Mouse (Mus musculus) liver, embryonic 12.5 days (tissue): Measurements from ENCODE around the gene Pef1. TPM values are rescaled to one million over a fixed set of nuclear protein-coding genes. Genes with fewer than 3 reads are reported as not detected.

ENCODE experiments used
- ATAC-seq: fragments of 200-750 bp; cut with Nextera tagmentation; 2 replicates; pipeline ENCODE4 v1.8.0; 2017; ENCODE audit warnings: moderate number of reproducible peaks, mild to moderate bottlenecking, moderate library complexity
- H3K27ac ChIP-seq: fragments of 300-500 bp; sonication (generic); 2 replicates; pipeline ENCODE4 v1.5.1; 2016; ENCODE audit warnings: mild to moderate bottlenecking
- H3K27me3 ChIP-seq: fragments of 300-500 bp; sonication (generic); replicated peaks from 2 replicates; pipeline ENCODE4 v1.6.1; 2016; ENCODE audit warnings: mild to moderate bottlenecking, moderate library complexity
- H3K36me3 ChIP-seq: fragments of 300-500 bp; sonication (generic); 2 replicates; pipeline ENCODE4 v1.6.1; 2016; ENCODE audit warnings: mild to moderate bottlenecking, moderate library complexity
- H3K4me1 ChIP-seq: fragments of 300-500 bp; sonication (generic); 2 replicates; pipeline ENCODE4 v1.6.1; 2016
- H3K4me2 ChIP-seq: fragments of 300-500 bp; sonication (generic); 2 replicates; pipeline ENCODE4 v1.6.1; 2016; ENCODE audit warnings: mild to moderate bottlenecking, moderate library complexity
- H3K4me3 ChIP-seq: fragments of 300-500 bp; sonication (generic); 2 replicates; pipeline ENCODE4 v1.5.1; 2016; ENCODE audit warnings: mild to moderate bottlenecking, moderate library complexity
- H3K9ac ChIP-seq: fragments of 300-500 bp; sonication (generic); 2 replicates; pipeline ENCODE4 v1.6.1; 2016; ENCODE audit warnings: mild to moderate bottlenecking, moderate library complexity
- H3K9me3 ChIP-seq: fragments of 300-500 bp; sonication (generic); replicated peaks from 2 replicates; pipeline ENCODE4 v1.6.1; 2016; ENCODE audit warnings: mild to moderate bottlenecking, moderate library complexity
- WGBS: fragments of 180-500 bp; shearing (Covaris S2); methylation state at CpG from one replicate; pipeline ENCODE4 v1.1.7; 2016; ENCODE audit not compliant: insufficient replicate concordance; 5-methylcytosine and 5-hydroxymethylcytosine counted together
- polyA plus RNA-seq: library from polyadenylated mRNA; unstranded; fragments of >200 nt; fragmentation: Nextera tagmentation; extraction: Ambion mirVana; gene quantifications from 2 replicates; pipeline ENCODE4 v1.2.1, GENCODE M21; 2016

The Pef1 gene
- polyA plus RNA-seq, 1 experiment from 2014 or later, result 42.5 TPM

DNA sequence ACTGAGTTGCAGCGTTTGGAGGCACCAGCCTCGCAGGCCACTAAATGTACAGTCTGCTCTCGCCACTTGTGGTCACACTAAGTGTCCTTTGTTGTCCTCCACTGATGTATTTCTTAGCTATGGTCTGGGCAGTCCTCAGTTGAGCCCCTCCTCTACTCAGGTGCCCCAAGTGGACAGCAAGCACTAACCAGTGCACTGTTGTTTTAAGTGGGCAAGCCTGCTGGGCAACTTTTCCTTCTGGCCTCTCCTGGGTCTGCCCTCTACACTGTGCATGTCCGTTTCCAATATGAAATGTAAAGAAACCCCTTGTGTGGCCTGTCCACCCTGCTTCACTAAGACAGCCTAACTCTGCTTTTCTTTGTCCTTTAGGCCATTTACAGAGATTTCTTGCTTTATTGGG, 21.8 kb downstream of the Pef1 start:
- H3K36me3 ChIP-seq, result peaks cover 78% of the 10 kb centered on the region
- no peaks in the 10 kb centered on the region for H3K9me3 ChIP-seq
- WGBS, result 90% methylated on average over 4 of the region's 4 CpGs
- no peak overlapping the region for H3K9ac ChIP-seq
- no peak overlapping the region for H3K4me2 ChIP-seq
- H3K4me1 ChIP-seq, result peaks cover 14% of the 10 kb centered on the region
- H3K4me3 ChIP-seq, result no peak overlapping the region
- H3K27me3 ChIP-seq, result no peaks in the 10 kb centered on the region
- H3K27ac ChIP-seq, result no peak overlapping the region
- no peak for ATAC-seq

DNA sequence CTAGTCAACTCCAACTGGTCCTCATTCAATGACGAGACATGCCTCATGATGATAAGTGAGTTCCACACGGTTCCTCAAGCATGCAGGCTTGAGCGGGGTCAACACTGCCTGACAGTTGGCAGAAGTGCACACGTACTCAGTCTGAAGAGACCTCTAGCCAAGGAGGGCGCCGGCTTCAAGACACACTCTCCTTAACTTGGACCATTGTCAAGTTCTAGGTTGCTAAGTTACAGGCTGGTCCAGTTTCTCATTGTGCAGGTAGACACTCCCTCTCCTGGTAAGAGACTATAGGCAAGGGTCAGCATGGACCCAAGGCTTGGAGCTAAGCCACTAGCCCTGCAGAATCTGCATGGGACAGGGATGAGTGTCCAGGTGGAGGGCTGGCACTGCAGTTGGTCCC, 22.8 kb downstream of the Pef1 start:
- no peaks in the 10 kb centered on the region for H3K9me3 ChIP-seq
- no peak overlapping the region for H3K4me3 ChIP-seq
- H3K27me3 ChIP-seq, result no peaks in the 10 kb centered on the region
- H3K27ac ChIP-seq, result no peak overlapping the region
- peaks cover 14% of the 10 kb centered on the region for H3K4me1 ChIP-seq
- no peak overlapping the region for H3K4me2 ChIP-seq
- ATAC-seq, result no peak
- WGBS, result 82% methylated on average over 6 of the region's 6 CpGs
- H3K9ac ChIP-seq, result no peak overlapping the region
- H3K36me3 ChIP-seq, result peaks cover 78% of the 10 kb centered on the region

DNA sequence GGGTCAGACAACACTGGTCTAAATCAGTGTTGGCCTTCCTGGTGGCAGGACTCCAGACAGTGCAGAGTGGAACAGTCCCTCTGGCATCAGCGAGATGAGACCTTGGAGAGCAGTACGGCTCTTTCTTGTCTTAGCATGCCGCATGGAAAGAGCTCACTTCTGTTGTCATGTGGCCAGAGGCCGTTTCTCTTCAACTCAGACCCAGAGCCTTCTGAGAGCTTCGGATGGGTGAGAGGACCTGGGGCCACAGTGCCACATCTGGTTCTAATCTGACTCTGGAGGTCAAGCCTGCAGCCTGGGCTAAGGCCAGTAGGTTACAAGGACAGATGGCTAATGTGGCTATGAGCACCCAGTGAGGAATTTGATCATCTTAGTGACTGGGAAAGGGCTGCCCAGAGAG, 23.6 kb downstream of the Pef1 start:
- H3K9me3 ChIP-seq, result no peaks in the 10 kb centered on the region
- H3K4me3 ChIP-seq, result no peak overlapping the region
- peaks cover under 1% of the 10 kb centered on the region; the same call in 1 of the 2 replicates for H3K27me3 ChIP-seq
- 81% methylated on average over 5 of the region's 5 CpGs for WGBS
- H3K27ac ChIP-seq, result no peak overlapping the region
- H3K9ac ChIP-seq, result no peak overlapping the region
- peaks cover 14% of the 10 kb centered on the region for H3K4me1 ChIP-seq
- H3K36me3 ChIP-seq, result peaks cover 72% of the 10 kb centered on the region
- H3K4me2 ChIP-seq, result no peak overlapping the region
- ATAC-seq, result no peak

DNA sequence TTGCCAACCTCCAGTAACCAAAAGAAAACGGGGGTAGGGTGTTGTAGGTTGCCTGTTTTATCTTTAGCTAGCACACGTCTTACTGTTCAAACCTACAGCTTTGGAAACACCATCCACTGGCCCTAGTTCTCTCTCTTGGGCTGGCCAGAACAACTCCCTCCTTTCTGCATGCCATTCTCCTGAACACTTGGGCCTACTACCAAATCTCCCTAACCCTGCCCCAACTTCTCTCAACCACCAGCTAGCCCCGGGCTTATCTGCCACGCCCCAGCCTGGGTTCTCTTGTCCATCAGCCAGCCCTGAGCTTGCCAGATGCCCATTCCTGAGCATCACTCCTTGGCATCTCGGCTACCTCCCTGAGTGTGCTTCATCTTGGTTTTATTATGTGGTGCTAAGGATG, 26.5 kb downstream of the Pef1 start:
- WGBS, result 37% methylated on average over 5 of the region's 5 CpGs

DNA sequence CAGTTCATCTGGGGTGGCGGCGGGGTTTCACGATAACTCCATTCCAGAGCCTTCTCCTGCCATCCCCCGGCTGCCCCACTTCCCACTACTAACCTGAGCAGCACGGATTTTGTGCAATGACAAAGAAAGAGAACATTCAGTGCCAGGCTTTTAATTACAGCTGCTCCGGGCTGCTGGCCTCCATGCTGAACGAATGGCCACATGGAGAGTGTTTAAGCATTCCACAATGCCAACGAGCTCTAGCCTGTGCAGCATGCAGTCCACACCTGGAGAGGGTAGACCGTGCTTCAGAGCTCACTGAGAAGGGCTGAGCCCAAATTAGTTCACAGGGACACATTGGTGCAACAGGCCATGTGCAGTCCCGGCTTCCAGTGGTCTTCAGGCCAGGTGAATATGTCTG, 27.7 kb downstream of the Pef1 start:
- H3K9ac ChIP-seq, result no peak overlapping the region
- no peak overlapping the region for H3K4me2 ChIP-seq
- H3K36me3 ChIP-seq, result peaks cover 32% of the 10 kb centered on the region
- ATAC-seq, result no peak
- H3K4me1 ChIP-seq, result peaks cover 14% of the 10 kb centered on the region
- peaks cover 11% of the 10 kb centered on the region for H3K27me3 ChIP-seq
- H3K27ac ChIP-seq, result no peak overlapping the region
- H3K4me3 ChIP-seq, result no peak overlapping the region
- H3K9me3 ChIP-seq, result no peaks in the 10 kb centered on the region
- WGBS, result 74% methylated on average over 10 of the region's 10 CpGs

More for the DNA sequence above, 26.5 kb downstream of the Pef1 start:
- Histone ChIP-seq H3K4me1 (peaks cover 14% of the 10 kb centered on the region), H3K9me3 (no peaks in the 10 kb centered on the region), H3K27ac (no peak overlapping the region), H3K27me3 (peaks cover 9% of the 10 kb centered on the region), H3K4me2 (no peak overlapping the region; the same call in 1 of the 2 replicates), H3K4me3 (no peak overlapping the region), H3K36me3 (peaks cover 43% of the 10 kb centered on the region), H3K9ac (no peak overlapping the region)
- 0 out of 2 replicates have a peak, but pooled peaks have one; percentile 28 for ATAC-seq

DNA sequence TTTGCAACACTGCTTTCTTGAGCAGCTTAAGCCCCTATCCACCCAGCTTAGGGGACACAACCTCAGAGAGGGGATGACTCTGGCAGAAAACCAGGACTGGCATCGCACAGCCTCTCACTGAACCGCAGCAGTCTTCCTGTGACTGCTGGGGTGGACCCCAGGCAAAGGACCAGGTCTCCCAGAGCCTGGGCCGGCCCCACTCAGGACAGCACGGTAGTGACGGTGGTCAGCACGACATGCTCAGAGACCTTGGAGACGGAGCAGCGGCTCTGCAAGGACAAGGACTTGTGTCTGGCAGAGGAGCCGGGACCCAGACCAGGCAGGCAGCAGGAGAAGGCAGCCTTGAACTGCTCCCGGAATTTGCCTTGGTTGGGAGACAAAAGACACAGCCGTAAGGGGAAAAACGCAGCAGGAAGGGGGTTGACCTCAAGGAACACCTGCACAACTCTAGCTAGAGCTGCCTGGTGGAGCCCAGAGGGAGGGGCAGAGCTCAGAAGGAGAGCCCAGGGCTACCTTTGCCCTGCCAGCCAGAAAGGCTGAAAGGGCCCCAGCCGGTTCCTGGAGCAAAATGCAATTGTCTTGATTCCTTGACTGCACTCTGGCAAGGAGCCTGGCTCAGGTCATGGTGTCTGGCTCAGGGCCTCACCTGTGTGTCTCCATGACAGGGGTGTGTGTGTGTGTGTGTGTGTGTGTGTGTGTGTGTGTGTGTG, 28.4 kb downstream of the Pef1 start:
- 63% methylated on average over 13 of the region's 13 CpGs for WGBS
- no peak overlapping the region for H3K27ac ChIP-seq
- H3K9ac ChIP-seq, result no peak overlapping the region
- H3K9me3 ChIP-seq, result no peaks in the 10 kb centered on the region
- H3K4me3 ChIP-seq, result no peak overlapping the region
- ATAC-seq, result no peak
- H3K4me2 ChIP-seq, result no peak overlapping the region
- H3K36me3 ChIP-seq, result peaks cover 24% of the 10 kb centered on the region
- H3K27me3 ChIP-seq, result peaks cover 16% of the 10 kb centered on the region
- H3K4me1 ChIP-seq, result peaks cover 14% of the 10 kb centered on the region

DNA sequence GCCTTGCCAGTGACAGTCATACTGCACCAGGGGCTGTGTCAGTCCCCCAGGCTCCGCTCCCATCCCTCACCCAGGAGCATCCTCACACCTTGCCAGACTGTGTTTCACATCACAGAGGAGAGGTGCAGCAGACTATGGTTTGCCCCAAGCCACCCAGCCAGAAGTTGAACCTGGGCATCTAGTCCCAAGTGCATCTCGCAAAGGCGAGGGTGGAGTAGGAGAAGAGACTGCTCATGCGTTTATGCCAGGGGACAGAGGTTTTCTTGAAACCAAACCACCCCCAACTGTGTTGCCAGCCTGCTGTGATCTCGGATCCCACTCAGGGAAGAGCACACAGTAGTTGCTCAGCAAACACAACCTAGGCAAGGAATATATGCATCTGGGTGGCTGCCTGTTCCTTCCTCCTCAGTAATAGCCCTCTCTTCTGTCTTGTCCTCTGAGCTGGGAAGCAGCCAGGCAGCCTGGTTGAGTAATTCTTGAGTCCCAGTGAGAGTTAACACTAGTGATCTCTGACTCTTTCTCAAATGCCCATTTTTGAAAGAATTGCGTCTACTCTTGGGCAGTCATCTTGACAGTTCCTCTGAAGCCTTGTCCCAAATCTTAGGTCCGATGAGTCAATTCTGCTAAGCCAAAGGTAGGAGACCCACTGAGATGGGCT, 29.2 kb downstream of the Pef1 start:
- 70% methylated on average over 7 of the region's 7 CpGs for WGBS
- no peak overlapping the region for H3K4me2 ChIP-seq
- peaks cover 14% of the 10 kb centered on the region for H3K4me1 ChIP-seq
- H3K9me3 ChIP-seq, result no peaks in the 10 kb centered on the region
- H3K9ac ChIP-seq, result no peak overlapping the region
- no peak for ATAC-seq
- peaks cover 17% of the 10 kb centered on the region for H3K36me3 ChIP-seq
- H3K4me3 ChIP-seq, result no peak overlapping the region
- H3K27me3 ChIP-seq, result peaks cover 23% of the 10 kb centered on the region
- no peak overlapping the region for H3K27ac ChIP-seq

DNA sequence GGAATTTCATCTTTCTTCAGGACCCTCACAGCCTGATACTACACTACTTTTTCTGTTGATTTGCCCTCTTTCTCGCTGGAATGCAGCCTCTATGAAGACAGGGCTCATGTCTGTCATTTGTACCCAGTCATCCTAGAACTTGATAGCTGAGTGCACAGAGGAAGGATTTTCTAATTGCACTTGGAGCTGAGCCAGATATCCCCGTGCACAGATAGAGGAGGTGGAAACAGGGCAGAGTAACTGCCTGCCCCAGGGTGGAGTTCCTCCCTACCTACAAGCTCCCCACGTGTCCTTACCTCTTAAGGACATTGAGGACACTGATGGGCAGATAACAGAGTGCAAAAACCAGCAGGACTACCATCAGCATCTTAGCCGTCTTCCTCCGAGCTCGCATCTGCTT, 31.0 kb downstream of the Pef1 start:
- Histone ChIP-seq H3K9ac (no peak overlapping the region), H3K36me3 (no peaks in the 10 kb centered on the region; the same call in 1 of the 2 replicates), H3K4me1 (peaks cover 8% of the 10 kb centered on the region), H3K27me3 (peaks cover 42% of the 10 kb centered on the region), H3K4me3 (no peak overlapping the region), H3K4me2 (no peak overlapping the region), H3K27ac (no peak overlapping the region), H3K9me3 (no peaks in the 10 kb centered on the region)
- ATAC-seq, result no peak
- 51% methylated on average over 6 of the region's 6 CpGs for WGBS

DNA sequence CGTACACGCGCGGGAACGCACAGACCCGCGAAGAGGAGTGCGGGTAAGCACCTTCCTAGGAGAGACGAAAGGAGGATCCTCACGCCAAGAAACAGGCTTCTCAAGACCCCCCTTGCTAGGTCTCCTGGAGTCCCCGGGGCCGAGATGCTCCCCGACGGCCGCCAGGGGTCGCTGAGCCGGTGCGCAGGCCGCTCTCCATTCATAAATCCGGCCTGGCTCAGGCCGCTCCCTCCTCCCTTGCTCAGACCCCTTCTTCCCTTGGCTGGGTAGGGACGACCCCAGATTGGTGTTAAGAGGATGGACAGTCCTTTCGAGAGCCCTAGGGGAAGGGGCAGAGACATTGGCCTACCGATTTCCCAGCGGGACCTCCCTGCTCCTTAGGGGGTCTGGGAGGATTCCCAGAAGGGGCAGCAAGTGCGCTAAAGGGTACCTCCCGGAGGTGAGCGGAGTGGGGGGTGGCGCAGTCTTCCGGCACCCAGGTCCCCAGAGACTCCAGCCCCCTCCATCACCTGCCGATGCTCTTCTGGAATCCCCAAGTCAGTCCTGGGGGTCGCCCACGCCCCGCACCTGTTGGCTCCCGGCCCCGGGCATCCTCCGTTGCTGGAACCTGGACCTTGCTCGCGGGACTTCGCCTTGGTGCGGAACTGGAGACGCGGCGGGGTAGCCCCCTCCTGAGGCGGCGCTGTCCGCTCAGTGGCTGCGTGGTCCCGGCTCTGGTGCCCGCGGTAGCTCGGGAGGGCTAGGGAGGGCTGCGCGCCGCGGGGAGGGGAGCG, 36.3 kb downstream of the Pef1 start:
- Histone ChIP-seq H3K27ac (no peak overlapping the region), H3K36me3 (no peaks in the 10 kb centered on the region), H3K4me3 (peak overlapping the region; percentile 18; the same call in 1 of the 2 replicates), H3K4me2 (peak overlapping the region; percentile 44), H3K9ac (no peak overlapping the region), H3K27me3 (peaks cover 86% of the 10 kb centered on the region), H3K9me3 (no peaks in the 10 kb centered on the region), H3K4me1 (peaks cover 4% of the 10 kb centered on the region; the same call in 1 of the 2 replicates)
- WGBS, result 3% methylated on average over 57 of the region's 57 CpGs
- no peak for ATAC-seq

DNA sequence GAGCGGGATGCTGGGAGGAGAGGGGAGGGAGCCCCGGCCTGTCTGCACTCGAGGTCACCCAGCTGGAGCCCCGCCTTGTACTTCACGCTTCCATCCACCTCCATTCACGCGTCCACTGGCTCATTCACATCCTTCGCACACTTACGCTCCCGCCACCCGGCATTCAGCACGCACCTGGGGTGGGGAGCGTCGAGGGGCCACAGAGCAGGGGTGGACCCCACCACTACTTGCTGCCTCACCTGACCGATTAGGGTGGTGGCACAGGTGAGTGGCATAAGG, 36.8 kb downstream of the Pef1 start, which contains the start of gene Hcrtr1:
Gene Hcrtr1, minus strand, starts transcription at position 146 of the 279 bp plus-strand sequence.
- peaks cover 88% of the 10 kb centered on the region for H3K27me3 ChIP-seq
- no peak for ATAC-seq
- H3K36me3 ChIP-seq, result no peaks in the 10 kb centered on the region
- no peak within 1 kb of the TSS for H3K27ac ChIP-seq
- H3K4me2 ChIP-seq, result peak within 1 kb of the TSS; percentile 44
- 8% methylated on average over 15 of the region's 15 CpGs for WGBS
- H3K4me1 ChIP-seq, result peaks cover 4% of the 10 kb centered on the region; the same call in 1 of the 2 replicates
- H3K9ac ChIP-seq, result no peak within 1 kb of the TSS
- peak within 1 kb of the TSS; percentile 18; the same call in 1 of the 2 replicates for H3K4me3 ChIP-seq
- no peaks in the 10 kb centered on the region for H3K9me3 ChIP-seq

DNA sequence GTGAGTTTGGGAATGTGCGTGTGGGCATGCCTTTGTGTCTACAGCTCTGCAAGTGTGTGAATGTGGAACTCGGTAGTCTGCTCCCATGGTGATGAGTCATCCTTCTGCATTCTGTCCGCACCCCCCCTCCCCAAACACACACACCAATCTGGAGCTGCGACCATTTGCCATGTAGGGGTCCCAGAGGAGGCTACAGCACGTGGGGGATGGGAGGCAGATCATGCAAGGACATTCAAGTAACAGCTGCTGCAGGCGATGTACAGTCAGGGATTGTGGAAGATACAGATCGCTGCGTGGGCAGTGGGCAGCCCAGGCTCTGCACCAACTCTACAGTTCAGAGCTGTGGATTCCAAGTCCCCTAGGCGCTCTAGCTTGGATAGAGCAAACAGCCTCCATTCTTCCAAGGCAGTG, 38.6 kb downstream of the Pef1 start:
- no peak overlapping the region for H3K27ac ChIP-seq
- no peaks in the 10 kb centered on the region for H3K36me3 ChIP-seq
- WGBS, result 40% methylated on average over 9 of the region's 9 CpGs
- no peak overlapping the region for H3K4me3 ChIP-seq
- H3K27me3 ChIP-seq, result peaks cover 94% of the 10 kb centered on the region
- H3K9me3 ChIP-seq, result no peaks in the 10 kb centered on the region
- H3K9ac ChIP-seq, result no peak overlapping the region
- H3K4me1 ChIP-seq, result peaks cover 4% of the 10 kb centered on the region; the same call in 1 of the 2 replicates
- no peak for ATAC-seq
- H3K4me2 ChIP-seq, result no peak overlapping the region

DNA sequence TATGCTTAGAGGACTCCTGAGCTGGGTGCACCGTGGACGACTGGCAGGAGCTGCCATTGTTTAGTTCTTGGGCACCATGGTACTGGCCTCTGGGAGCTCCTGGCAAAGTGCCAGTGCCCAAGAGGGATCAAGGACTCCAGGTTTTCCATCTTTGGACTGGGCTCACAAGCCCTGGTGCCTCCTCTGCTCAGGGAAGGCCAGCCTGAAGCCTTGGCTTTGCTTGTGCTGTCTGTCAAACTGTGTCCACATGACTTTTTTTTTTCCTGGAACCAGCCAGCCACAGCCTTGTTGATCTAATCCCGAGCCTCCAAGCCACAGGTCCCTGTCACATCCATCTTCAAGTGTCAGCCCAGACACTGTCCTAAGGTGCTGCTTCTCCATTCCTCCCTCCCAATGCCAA, 39.4 kb downstream of the Pef1 start:
- Histone ChIP-seq H3K27me3 (peaks cover 90% of the 10 kb centered on the region), H3K4me3 (no peak overlapping the region), H3K36me3 (no peaks in the 10 kb centered on the region), H3K27ac (no peak overlapping the region), H3K9me3 (no peaks in the 10 kb centered on the region), H3K4me1 (peaks cover 4% of the 10 kb centered on the region; the same call in 1 of the 2 replicates), H3K9ac (no peak overlapping the region), H3K4me2 (no peak overlapping the region)
- ATAC-seq, result no peak
- WGBS, result 54% methylated on average over 3 of the region's 3 CpGs
